Mouse (Mus musculus) stomach, postnatal 0 days (tissue): ENCODE measurements at regions not wholly inside any gene's neighbourhood (a gene's known extent, or its start where the extent isn't known, plus 50 kb on each side); places are given as distances from the start of the nearest gene placed in this dataset.

Source experiments
- ATAC-seq: fragments of 200-750 bp; cut with Nextera tagmentation; 2 replicates; pipeline ENCODE4 v1.8.0; 2017; ENCODE audit not compliant: low FRiP score, low TSS enrichment
- DNase-seq: peaks from one replicate; pipeline ENCODE4 v3.0.0-alpha.2; 2016; ENCODE audit warnings: low spot score
- H3K27ac ChIP-seq: fragments of 300-500 bp; sonication (generic); replicated peaks from 2 replicates; pipeline ENCODE4 v1.5.1; 2014; ENCODE audit warnings: mild to moderate bottlenecking, control low read depth
- H3K27me3 ChIP-seq: fragments of 300-500 bp; sonication (generic); 2 replicates; pipeline ENCODE4 v1.6.1; 2014; ENCODE audit warnings: low read length; ENCODE audit not compliant: control insufficient read depth, insufficient read depth
- H3K36me3 ChIP-seq: fragments of 300-500 bp; sonication (generic); 2 replicates; pipeline ENCODE4 v1.6.1; 2014; ENCODE audit warnings: low read length, mixed read lengths; ENCODE audit not compliant: control insufficient read depth, insufficient read depth
- H3K4me1 ChIP-seq: fragments of 300-500 bp; sonication (generic); replicated peaks from 2 replicates; pipeline ENCODE4 v1.6.1; 2014; ENCODE audit warnings: antibody characterized with exemption; ENCODE audit not compliant: control insufficient read depth, insufficient read depth
- H3K4me2 ChIP-seq: fragments of 300-500 bp; sonication (generic); replicated peaks from 2 replicates; pipeline ENCODE4 v1.6.1; 2014; ENCODE audit warnings: low read depth, mild to moderate bottlenecking, control low read depth, moderate library complexity
- H3K4me3 ChIP-seq: fragments of 300-500 bp; sonication (generic); 2 replicates; pipeline ENCODE4 v1.5.1; 2014; ENCODE audit warnings: low read depth, low read length, control low read depth
- H3K9ac ChIP-seq: fragments of 300-500 bp; sonication (generic); 2 replicates; pipeline ENCODE4 v1.6.1; 2014; ENCODE audit warnings: mild to moderate bottlenecking, low read length, control low read depth, mixed read lengths
- H3K9me3 ChIP-seq: fragments of 300-500 bp; sonication (generic); 2 replicates; pipeline ENCODE4 v1.6.1; 2016; ENCODE audit warnings: low read length; ENCODE audit not compliant: control insufficient read depth
- CTCF ChIP-seq: IDR thresholded peaks from 2 replicates; pipeline ENCODE4 v1.5.1; 2016; ENCODE audit warnings: antibody characterized with exemption, low read depth, mild to moderate bottlenecking, moderate library complexity
- EP300 ChIP-seq: optimal IDR thresholded peaks from 2 replicates; pipeline ENCODE3; 2016; ENCODE audit warnings: antibody characterized with exemption
- WGBS: fragments of 180-500 bp; shearing (Covaris S2); extraction: QIAGEN DNeasy Blood & Tissue Kit; methylation state at CpG from one replicate; pipeline ENCODE4 v1.1.7; 2014; 5-methylcytosine and 5-hydroxymethylcytosine counted together

DNA sequence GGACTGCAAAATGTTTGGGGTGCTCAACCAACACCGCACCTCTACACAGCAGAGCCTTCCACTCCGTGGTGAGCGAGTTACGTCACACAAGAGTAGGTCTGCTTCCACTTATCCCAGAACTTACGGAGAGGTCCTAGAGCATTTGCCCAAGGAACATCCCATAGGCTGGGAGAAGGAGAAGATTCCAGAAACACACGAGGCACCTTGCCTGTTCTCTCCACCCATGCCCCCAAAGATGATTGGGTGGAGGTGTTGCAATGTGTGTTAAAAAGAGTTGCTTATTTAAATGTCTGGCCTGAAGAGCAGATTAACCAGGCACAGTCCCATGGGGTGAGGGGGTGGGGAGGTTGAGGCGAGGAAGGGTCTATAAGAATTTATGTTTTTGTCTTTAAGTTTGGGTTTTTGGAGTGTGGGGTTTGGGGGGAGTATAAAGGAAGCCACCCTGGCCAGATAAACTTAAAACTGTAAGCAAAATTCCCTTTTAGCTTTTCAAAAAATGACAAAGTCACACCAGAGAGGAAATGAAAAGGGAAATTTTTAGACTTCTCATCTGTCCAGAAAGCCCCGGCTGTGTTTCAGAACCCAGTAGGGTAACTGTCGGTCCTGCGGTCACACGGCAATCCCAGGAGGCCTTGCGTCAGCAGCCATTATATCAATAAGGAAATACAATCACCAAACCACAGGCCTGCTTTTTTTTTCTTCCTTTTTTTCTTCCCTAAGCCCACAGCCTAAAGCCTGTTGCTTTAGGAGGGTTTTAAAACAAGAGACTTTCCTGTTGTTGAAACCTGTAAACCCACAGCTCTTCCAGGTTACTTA is 113.3 kb downstream of the Tomm20 start:
- Histone ChIP-seq H3K4me3 (no peak overlapping the region), H3K4me2 (no peak overlapping the region), H3K9ac (no peak overlapping the region), H3K27me3 (no peaks in the 10 kb centered on the region), H3K9me3 (no peaks in the 10 kb centered on the region), H3K4me1 (peaks cover 14% of the 10 kb centered on the region), H3K27ac (peak overlapping the region; percentile 82), H3K36me3 (no peaks in the 10 kb centered on the region)
- ATAC-seq: no peak
- DNase-seq: no peak
- TF ChIP-seq CTCF: no peak
- no peak for TF ChIP-seq EP300
- WGBS: 62% methylated on average over 12 of the region's 12 CpGs

- WGBS: 80% methylated on average over 15 of the region's 16 CpGs
- Histone ChIP-seq H3K36me3 (no peaks in the 10 kb centered on the region), H3K9ac (no peak overlapping the region), H3K4me3 (no peak overlapping the region), H3K4me2 (no peak overlapping the region), H3K27me3 (no peaks in the 10 kb centered on the region), H3K4me1 (peaks cover 19% of the 10 kb centered on the region), H3K27ac (peak overlapping the region; percentile 82), H3K9me3 (no peaks in the 10 kb centered on the region)
- no peak for TF ChIP-seq CTCF
- TF ChIP-seq EP300: no peak
- no peak for ATAC-seq
- DNase-seq: no peak
These were observed 114.1 kb downstream of the Tomm20 start for GRCm38 (mm10) chr8:126831312-126832162.

- Histone ChIP-seq H3K4me3 (no peak overlapping the region), H3K4me2 (no peak overlapping the region), H3K27me3 (no peaks in the 10 kb centered on the region), H3K36me3 (no peaks in the 10 kb centered on the region), H3K27ac (peak overlapping the region; percentile 82), H3K9me3 (no peaks in the 10 kb centered on the region), H3K9ac (no peak overlapping the region), H3K4me1 (peaks cover 24% of the 10 kb centered on the region)
- ATAC-seq (no peak), DNase-seq (no peak)
- TF ChIP-seq EP300 (no peak), CTCF (no peak)
- 78% methylated on average over 5 of the region's 5 CpGs for WGBS
These were observed 115.5 kb downstream of the Tomm20 start for GRCm38 (mm10) chr8:126830242-126830530.

DNA sequence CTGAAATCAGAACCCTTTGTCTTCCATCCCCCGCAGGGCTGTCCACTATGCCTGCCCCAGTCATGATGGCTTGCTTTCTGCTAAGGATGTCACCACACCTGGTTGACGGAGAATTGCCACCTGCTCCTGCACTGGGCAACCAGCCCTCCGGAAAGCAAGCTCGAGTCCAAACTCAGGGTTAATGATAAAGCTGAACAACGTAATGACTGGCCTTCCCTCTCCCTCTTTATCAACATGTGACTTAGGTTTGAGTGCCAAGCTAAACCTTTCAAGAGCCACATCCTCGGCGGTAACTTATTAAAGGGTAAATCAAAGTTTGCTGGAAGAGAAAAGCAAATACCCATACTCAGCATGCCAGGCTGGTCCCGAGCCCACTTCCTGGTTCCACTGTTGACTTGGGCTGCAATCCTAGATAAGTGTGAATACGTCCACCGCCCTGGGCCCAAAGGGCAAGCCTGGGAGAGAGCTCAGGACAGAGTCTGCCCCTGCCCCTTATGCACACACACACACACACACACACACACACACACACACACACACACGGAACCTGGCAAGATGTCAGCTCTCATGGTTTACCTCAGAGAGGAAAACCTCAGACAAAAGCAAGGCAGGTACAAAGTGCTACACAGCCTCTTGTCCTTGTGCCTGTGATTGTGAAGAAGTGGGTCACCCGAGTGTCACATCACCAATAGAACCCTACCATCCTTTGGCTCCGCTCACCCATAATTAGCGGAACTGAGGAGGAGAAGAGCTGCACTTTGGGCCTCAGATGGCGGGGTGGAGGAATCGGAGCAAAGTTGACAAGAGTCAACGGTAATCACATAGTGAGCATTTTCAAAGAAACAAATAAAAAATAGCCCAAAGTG is 116.0 kb downstream of the Tomm20 start:
- H3K9ac ChIP-seq: no peak overlapping the region
- 52% methylated on average over 17 of the region's 17 CpGs for WGBS
- no peaks in the 10 kb centered on the region for H3K9me3 ChIP-seq
- no peaks in the 10 kb centered on the region for H3K27me3 ChIP-seq
- peak; percentile 95 for DNase-seq
- peak; percentile 88 for ATAC-seq
- H3K27ac ChIP-seq: peak overlapping the region; percentile 82
- no peak overlapping the region for H3K4me3 ChIP-seq
- H3K4me2 ChIP-seq: no peak overlapping the region
- no peak for TF ChIP-seq CTCF
- no peak for TF ChIP-seq EP300
- H3K36me3 ChIP-seq: no peaks in the 10 kb centered on the region
- peaks cover 24% of the 10 kb centered on the region for H3K4me1 ChIP-seq

DNA sequence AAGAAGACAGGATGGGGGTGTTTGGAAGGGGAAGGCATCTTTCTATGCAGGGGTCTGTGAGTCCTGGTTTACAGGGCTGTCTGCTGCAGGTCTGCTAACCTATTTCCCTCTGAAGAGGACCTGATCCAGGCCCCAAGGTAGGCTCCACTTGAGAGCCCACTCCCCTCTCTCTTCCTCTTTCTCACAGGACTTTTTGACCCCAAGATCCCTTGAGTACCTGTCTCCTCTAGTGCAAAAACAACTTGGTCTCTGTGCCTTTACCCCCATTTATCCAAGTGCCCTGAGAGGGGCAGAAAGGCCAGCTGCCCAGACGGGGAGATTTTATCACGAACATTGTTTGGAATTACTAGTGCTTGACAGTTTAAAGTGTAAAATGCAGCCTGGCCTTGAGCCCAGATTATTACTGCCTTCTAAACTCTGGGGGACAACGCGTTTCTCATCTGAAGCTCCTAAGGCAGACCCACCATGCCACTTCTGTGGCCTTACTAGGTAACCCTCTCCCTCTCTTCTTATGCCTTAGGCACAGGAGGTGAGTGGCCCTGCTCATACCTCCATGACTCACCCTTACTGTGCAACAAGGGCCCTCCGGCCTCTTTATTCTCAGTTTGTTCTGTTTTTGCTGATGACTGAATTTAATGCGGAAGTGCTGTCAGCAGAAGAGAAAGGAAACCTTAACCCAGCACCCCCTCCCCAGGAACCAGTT is 117.8 kb downstream of the Tomm20 start:
- Histone ChIP-seq H3K27ac (peak overlapping the region; percentile 95), H3K9ac (peak overlapping the region; percentile 28; the same call in 1 of the 2 replicates), H3K4me2 (no peak overlapping the region), H3K9me3 (no peaks in the 10 kb centered on the region), H3K4me1 (peaks cover 20% of the 10 kb centered on the region), H3K4me3 (no peak overlapping the region), H3K36me3 (no peaks in the 10 kb centered on the region), H3K27me3 (no peaks in the 10 kb centered on the region)
- ATAC-seq (no peak), DNase-seq (peak; percentile 50)
- TF ChIP-seq EP300 (no peak), CTCF (no peak)
- WGBS: 13% methylated on average over 6 of the region's 6 CpGs
